Mouse (Mus musculus): Measurements from ENCODE around the gene Lrpap1. TPM values are rescaled to one million over a fixed set of nuclear protein-coding genes. Genes with fewer than 3 reads are reported as not detected.

Gene Lrpap1
- 7.8 TPM for polyA plus RNA-seq (2014; fragmentation: Illumina TruSeq; extraction: RNeasy Lipid Tissue Mini Kit (QIAGEN cat#74804); ENCODE audit: low read depth, low replicate concordance)

DNA sequence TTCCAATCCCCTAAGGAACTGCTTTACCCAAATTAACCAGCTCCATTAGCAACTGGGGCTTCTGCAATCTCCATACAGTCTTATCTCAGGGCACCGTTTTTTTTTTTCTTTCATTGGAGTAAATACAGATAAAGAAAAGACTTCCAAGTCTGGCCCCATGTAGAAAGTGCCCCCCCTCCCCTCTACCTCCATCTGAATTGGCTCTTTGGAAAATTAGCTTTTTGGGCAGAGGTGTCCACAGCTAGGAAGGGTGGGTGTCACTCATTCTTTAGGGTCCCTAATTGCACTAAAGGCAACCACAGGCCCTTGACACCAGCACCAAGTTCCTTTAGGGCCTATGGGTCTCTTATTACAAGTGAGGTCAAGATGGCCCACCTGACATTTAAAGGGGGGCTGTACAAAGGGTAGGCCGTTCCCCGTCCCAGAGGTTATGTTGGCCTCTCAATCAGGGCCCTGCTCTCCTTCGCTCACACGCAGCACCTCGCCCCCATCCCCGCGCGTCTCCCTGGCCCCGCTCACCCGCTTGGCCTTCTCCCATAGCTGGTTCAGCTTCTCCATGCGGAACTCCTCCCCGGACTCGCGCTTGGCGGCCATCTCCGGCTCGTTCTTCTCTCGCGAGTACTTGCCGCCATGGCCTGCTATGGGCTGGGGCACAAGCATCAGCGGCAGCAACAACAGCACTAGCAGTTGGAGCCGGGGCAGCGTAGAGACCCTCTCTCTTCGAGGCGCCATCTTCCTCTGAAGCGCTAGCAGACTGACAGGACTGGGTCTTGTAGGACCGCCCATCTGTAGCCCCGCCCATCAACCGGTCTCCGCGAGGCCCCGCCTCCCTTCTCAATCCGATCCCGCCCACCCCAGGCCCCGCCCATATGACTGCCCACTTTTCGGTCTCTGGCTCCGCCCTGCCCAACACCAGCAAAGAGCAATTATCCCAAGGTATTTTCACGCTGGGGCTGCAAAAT lies at the start of gene Lrpap1:
Lrpap1 (minus strand) TSS at position 807 of the 962 bp plus-strand sequence.

DNA sequence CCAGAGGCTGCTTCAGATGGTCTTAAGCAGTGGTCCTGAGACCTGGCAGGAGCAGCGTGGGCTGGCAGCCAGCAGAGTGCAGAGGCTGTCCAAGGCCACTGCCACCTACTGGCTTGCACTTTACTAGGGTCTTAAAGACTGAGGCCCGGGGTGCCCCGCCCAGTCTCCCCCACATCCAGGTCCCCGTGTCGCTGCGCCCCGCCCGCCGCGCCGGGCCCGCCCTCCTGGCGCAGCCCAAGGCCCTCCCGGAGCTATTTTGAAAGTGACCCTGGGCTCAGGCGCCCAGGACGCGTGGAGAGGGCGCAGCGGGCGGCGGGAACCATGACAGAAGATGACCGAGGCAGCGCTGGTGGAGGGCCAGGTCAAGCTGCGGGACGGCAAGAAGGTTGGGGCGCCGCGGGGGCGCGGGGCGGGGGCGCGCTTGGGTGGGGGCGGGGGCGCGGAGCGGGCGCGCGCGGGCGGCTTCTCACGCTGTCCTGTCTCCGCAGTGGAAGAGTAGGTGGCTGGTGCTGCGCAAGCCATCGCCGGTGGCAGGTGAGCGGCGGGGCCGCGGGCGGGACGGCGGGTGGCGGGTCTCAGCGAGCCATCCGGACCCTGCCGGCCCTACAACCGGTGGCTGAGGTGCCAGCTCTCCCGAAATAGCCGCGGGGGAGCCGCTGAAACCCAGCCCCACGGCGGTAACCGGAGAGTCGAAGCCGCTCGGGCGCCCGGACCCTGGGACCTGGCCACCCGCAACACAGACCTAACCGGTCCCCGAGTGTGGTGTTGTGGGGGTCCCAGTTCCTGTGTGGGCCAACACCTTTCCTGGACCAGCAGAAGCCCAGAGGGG lies 48.7 kb downstream of the Lrpap1 start, which contains the start of gene Dok7:
Dok7 (plus strand) TSS at position 163 of the 829 bp plus-strand sequence.

Other genes starting within 250 kb of the Lrpap1 start
- not detected for gene Msantd1, start 197.8 kb downstream of the Lrpap1 start, polyA plus RNA-seq (2014; fragmentation: Illumina TruSeq; extraction: RNeasy Lipid Tissue Mini Kit (QIAGEN cat#74804); ENCODE audit: low read depth, low replicate concordance)
- 7.9 TPM for gene Rgs12, start 156.3 kb downstream of the Lrpap1 start, polyA plus RNA-seq (2014; fragmentation: Illumina TruSeq; extraction: RNeasy Lipid Tissue Mini Kit (QIAGEN cat#74804); ENCODE audit: low read depth, low replicate concordance)
- gene Hgfac, start 64.3 kb downstream of the Lrpap1 start, polyA plus RNA-seq (2014; fragmentation: Illumina TruSeq; extraction: RNeasy Lipid Tissue Mini Kit (QIAGEN cat#74804); ENCODE audit: low read depth, low replicate concordance): 3.5 TPM
- gene Dok7, start 49.0 kb downstream of the Lrpap1 start, polyA plus RNA-seq (2014; fragmentation: Illumina TruSeq; extraction: RNeasy Lipid Tissue Mini Kit (QIAGEN cat#74804); ENCODE audit: low read depth, low replicate concordance): not detected
- gene Adra2c, start 172.6 kb upstream of the Lrpap1 start, polyA plus RNA-seq (2014; fragmentation: Illumina TruSeq; extraction: RNeasy Lipid Tissue Mini Kit (QIAGEN cat#74804); ENCODE audit: low read depth, low replicate concordance): not detected

Data from sigmoid colon, adult 10 weeks (tissue).